Mouse (Mus musculus) hindbrain, postnatal 0 days (tissue): Measurements from ENCODE around the gene Mical3. TPM values are rescaled to one million over a fixed set of nuclear protein-coding genes. Genes with fewer than 3 reads are reported as not detected.

ENCODE experiments used
- ATAC-seq: fragments of 200-750 bp; cut with Nextera tagmentation; 2 replicates; pipeline ENCODE4 v1.8.0; 2017; ENCODE audit warnings: mild to moderate bottlenecking, moderate TSS enrichment, moderate library complexity
- DNase-seq: peaks from one replicate; pipeline ENCODE4 v3.0.0-alpha.2; 2015; ENCODE audit warnings: low spot score
- H3K27ac ChIP-seq: fragments of 300-500 bp; sonication (generic); 2 replicates; pipeline ENCODE4 v1.5.1; 2014; ENCODE audit warnings: mild to moderate bottlenecking
- H3K27me3 ChIP-seq: fragments of 300-500 bp; sonication (generic); 2 replicates; pipeline ENCODE4 v1.6.1; 2014; ENCODE audit warnings: low read length, mixed read lengths; ENCODE audit not compliant: insufficient read depth
- H3K36me3 ChIP-seq: fragments of 300-500 bp; sonication (generic); 2 replicates; pipeline ENCODE4 v1.6.1; 2014; ENCODE audit warnings: low read length, mixed read lengths; ENCODE audit not compliant: insufficient read depth
- H3K4me1 ChIP-seq: fragments of 300-500 bp; sonication (generic); 2 replicates; pipeline ENCODE4 v1.6.1; 2014; ENCODE audit warnings: antibody characterized with exemption, low read length, mixed read lengths; ENCODE audit not compliant: insufficient read depth
- H3K4me2 ChIP-seq: fragments of 300-500 bp; sonication (generic); 2 replicates; pipeline ENCODE4 v1.6.1; 2014; ENCODE audit warnings: low read depth, mild to moderate bottlenecking, low read length, moderate library complexity, mixed read lengths
- H3K4me3 ChIP-seq: fragments of 300-500 bp; sonication (generic); 2 replicates; pipeline ENCODE4 v1.5.1; 2014; ENCODE audit warnings: low read length
- H3K9ac ChIP-seq: fragments of 300-500 bp; sonication (generic); replicated peaks from 2 replicates; pipeline ENCODE4 v1.6.1; 2014; ENCODE audit warnings: mild to moderate bottlenecking, low read length, moderate library complexity, mixed read lengths
- H3K9me3 ChIP-seq: fragments of 300-500 bp; sonication (generic); 2 replicates; pipeline ENCODE4 v1.6.1; 2016; ENCODE audit warnings: low read length, mixed read lengths
- CTCF ChIP-seq: IDR thresholded peaks from 2 replicates; pipeline ENCODE4 v1.5.1; 2016; ENCODE audit warnings: antibody characterized with exemption, control low read depth, low read depth
- WGBS: fragments of 180-500 bp; shearing (Covaris S2); extraction: QIAGEN DNeasy Blood & Tissue Kit; methylation state at CpG from one replicate; pipeline ENCODE4 v1.1.7; 2014; 5-methylcytosine and 5-hydroxymethylcytosine counted together
- polyA plus RNA-seq: library from polyadenylated mRNA; unstranded; fragments of >200 nt; fragmentation: Nextera tagmentation; extraction: Ambion mirVana; gene quantifications from 2 replicates; pipeline ENCODE4 v1.2.1, GENCODE M21; 2015
- total RNA-seq: library from RNA; depleted of rRNA; stranded (reverse); fragments of >200 nt; gene quantifications from 2 replicates; pipeline ENCODE4 v1.2.3, GENCODE M21; 2014

Gene Mical3
- total and polyA plus RNA-seq, 2 experiments from 2014 or later, result 19.3 to 60.2 TPM

GRCm38 (mm10) chr6:121039286-121039685 is 91.5 kb downstream of the Mical3 start:
- 77% methylated on average over 9 of the region's 9 CpGs for WGBS
- no peak overlapping the region for H3K4me3 ChIP-seq
- H3K4me2 ChIP-seq, result no peak overlapping the region
- H3K9me3 ChIP-seq, result no peaks in the 10 kb centered on the region
- H3K27ac ChIP-seq, result no peak overlapping the region
- no peak overlapping the region for H3K9ac ChIP-seq
- peaks cover 17% of the 10 kb centered on the region; the same call in 1 of the 2 replicates for H3K36me3 ChIP-seq
- H3K4me1 ChIP-seq, result no peaks in the 10 kb centered on the region
- DNase-seq (no peak), ATAC-seq (no peak)
- no peak for TF ChIP-seq CTCF
- H3K27me3 ChIP-seq, result no peaks in the 10 kb centered on the region

- no peak for DNase-seq
- no peak overlapping the region for H3K9ac ChIP-seq
- no peak overlapping the region for H3K4me3 ChIP-seq
- no peaks in the 10 kb centered on the region for H3K9me3 ChIP-seq
- 65% methylated on average over 4 of the region's 4 CpGs for WGBS
- H3K27ac ChIP-seq, result no peak overlapping the region
- ATAC-seq, result no peak
- TF ChIP-seq CTCF, result no peak
- peaks cover 39% of the 10 kb centered on the region for H3K36me3 ChIP-seq
- H3K4me1 ChIP-seq, result no peaks in the 10 kb centered on the region
- H3K4me2 ChIP-seq, result no peak overlapping the region
- no peaks in the 10 kb centered on the region for H3K27me3 ChIP-seq
Observed at GRCm38 (mm10) chr6:121037086-121037485, 93.7 kb downstream of the Mical3 start.

GRCm38 (mm10) chr6:121035929-121036328 is 94.9 kb downstream of the Mical3 start:
- Histone ChIP-seq H3K4me1 (no peaks in the 10 kb centered on the region), H3K27me3 (no peaks in the 10 kb centered on the region), H3K36me3 (peaks cover 49% of the 10 kb centered on the region), H3K27ac (no peak overlapping the region), H3K4me2 (no peak overlapping the region), H3K4me3 (no peak overlapping the region), H3K9me3 (no peaks in the 10 kb centered on the region), H3K9ac (no peak overlapping the region)
- TF ChIP-seq CTCF, result no peak
- no peak for DNase-seq
- ATAC-seq, result no peak
- WGBS, result 81% methylated on average over 3 of the region's 3 CpGs

GRCm38 (mm10) chr6:121035268-121035667 is 95.5 kb downstream of the Mical3 start:
- Histone ChIP-seq H3K9ac (no peak overlapping the region), H3K4me1 (no peaks in the 10 kb centered on the region), H3K27me3 (no peaks in the 10 kb centered on the region), H3K9me3 (no peaks in the 10 kb centered on the region), H3K4me3 (no peak overlapping the region), H3K27ac (no peak overlapping the region), H3K36me3 (peaks cover 50% of the 10 kb centered on the region), H3K4me2 (no peak overlapping the region)
- WGBS, result 27% methylated on average over 12 of the region's 12 CpGs
- no peak for DNase-seq
- ATAC-seq, result peak; percentile 55; the same call in 1 of the 2 replicates
- no peak for TF ChIP-seq CTCF

GRCm38 (mm10) chr6:121033250-121033649 is 97.5 kb downstream of the Mical3 start:
- DNase-seq (no peak), ATAC-seq (no peak)
- Histone ChIP-seq H3K27me3 (no peaks in the 10 kb centered on the region), H3K4me3 (no peak overlapping the region), H3K4me2 (no peak overlapping the region), H3K9ac (no peak overlapping the region), H3K36me3 (peaks cover 62% of the 10 kb centered on the region), H3K4me1 (no peaks in the 10 kb centered on the region), H3K27ac (no peak overlapping the region), H3K9me3 (no peaks in the 10 kb centered on the region)
- no peak for TF ChIP-seq CTCF
- WGBS, result 96% methylated on average over 3 of the region's 3 CpGs

GRCm38 (mm10) chr6:121031370-121031769 is 99.4 kb downstream of the Mical3 start:
- TF ChIP-seq CTCF, result no peak
- Histone ChIP-seq H3K4me1 (peaks cover 3% of the 10 kb centered on the region; the same call in 1 of the 2 replicates), H3K9ac (no peak overlapping the region), H3K27ac (no peak overlapping the region), H3K36me3 (peaks cover 57% of the 10 kb centered on the region), H3K4me2 (no peak overlapping the region), H3K27me3 (no peaks in the 10 kb centered on the region), H3K9me3 (no peaks in the 10 kb centered on the region), H3K4me3 (no peak overlapping the region)
- DNase-seq (no peak), ATAC-seq (no peak)
- 94% methylated on average over 7 of the region's 7 CpGs for WGBS

GRCm38 (mm10) chr6:121029897-121030589 is 100.8 kb downstream of the Mical3 start:
- H3K9ac ChIP-seq, result no peak overlapping the region
- peaks cover 8% of the 10 kb centered on the region; the same call in 1 of the 2 replicates for H3K4me1 ChIP-seq
- H3K9me3 ChIP-seq, result no peaks in the 10 kb centered on the region
- H3K36me3 ChIP-seq, result peaks cover 57% of the 10 kb centered on the region
- ATAC-seq, result no peak
- H3K4me3 ChIP-seq, result no peak overlapping the region
- no peak overlapping the region for H3K4me2 ChIP-seq
- DNase-seq, result no peak
- H3K27me3 ChIP-seq, result no peaks in the 10 kb centered on the region
- WGBS, result 85% methylated on average over 19 of the region's 19 CpGs
- TF ChIP-seq CTCF, result no peak
- H3K27ac ChIP-seq, result no peak overlapping the region
